Mouse (Mus musculus): ENCODE measurements at regions not wholly inside any gene's neighbourhood (a gene's known extent, or its start where the extent isn't known, plus 50 kb on each side); places are given as distances from the start of the nearest gene placed in this dataset.

DNA sequence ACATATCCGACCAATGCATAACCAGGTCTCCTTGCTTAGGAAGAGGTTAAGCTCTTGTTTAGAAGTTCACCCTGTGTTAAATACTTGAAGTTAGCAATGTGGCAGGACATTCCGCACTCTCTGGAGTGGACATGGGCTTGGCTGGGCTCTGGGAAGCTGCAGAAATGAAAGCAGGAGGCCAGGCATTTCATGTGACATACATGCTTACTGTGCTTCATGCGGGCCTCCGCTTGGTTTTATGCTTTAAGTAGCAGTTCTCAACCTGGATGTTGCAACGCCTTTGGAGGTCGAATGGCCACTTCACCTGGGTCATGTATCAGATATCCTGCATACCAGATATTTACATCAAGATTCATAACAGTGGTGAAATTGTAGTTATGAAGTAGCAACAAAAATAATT, 93.2 kb upstream of the Arid5b start:
- no peak for TF ChIP-seq CTCF (IDR thresholded peaks at IDR 0.05; ENCODE audit: control insufficient read depth, insufficient read depth, insufficient read length)
- TF ChIP-seq CEBPB (IDR thresholded peaks at IDR 0.05; ENCODE audit: low read depth): no peak
- TF ChIP-seq MAX (IDR thresholded peaks at IDR 0.05): no peak
- no peak for TF ChIP-seq FOSL1 (IDR thresholded peaks at IDR 0.05; ENCODE audit: insufficient read depth, low read length, poor library complexity, severe bottlenecking)
- TF ChIP-seq MYOG (IDR thresholded peaks at IDR 0.05; ENCODE audit: control insufficient read depth, extremely low read depth, insufficient read length): no peak

Data from C2C12 (cell line).